Mouse (Mus musculus) lung, postnatal 36 days (tissue): ENCODE results near the gene Abcf1.
"Not testable (repeated sequence)": the region's sequence is repeated elsewhere in the genome, so short reads cannot be mapped to it uniquely, and the experiment has no call there.

ENCODE experiments used
- DNase-seq: peaks from one replicate; pipeline ENCODE4 v3.0.0; 2022; ENCODE audit warnings: mixed read lengths

The Abcf1 gene

GRCm38 (mm10) chr17:35969418-35970389, at the start of gene Abcf1:
Gene Abcf1, minus strand, starts transcription at chr17:35969761.
- DNase-seq = peak; percentile 99

- DNase-seq = peak; percentile 74
These were observed 49.4 kb upstream of the Abcf1 start for GRCm38 (mm10) chr17:36018979-36019378.

DNA sequence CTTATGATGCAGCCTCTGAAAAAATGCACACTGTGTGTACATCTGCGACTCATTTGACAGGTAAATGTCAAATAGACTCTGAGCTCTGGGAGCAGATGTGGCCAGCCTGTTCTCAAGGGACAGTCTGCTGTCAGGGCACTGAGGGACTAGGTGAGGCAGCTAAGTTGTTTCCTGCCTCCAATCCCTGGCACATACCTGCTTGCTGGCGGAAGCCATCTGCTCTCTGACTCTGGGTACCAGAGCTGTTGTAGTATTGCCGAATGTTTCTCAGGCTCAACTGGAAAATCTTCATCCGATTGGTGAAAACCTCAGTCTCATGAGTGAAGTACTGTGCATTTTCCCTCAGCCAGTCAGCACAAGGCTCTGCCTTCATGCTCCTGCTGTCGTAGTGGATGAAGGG, 47.5 kb upstream of the Abcf1 start:
- no peak for DNase-seq

- DNase-seq = no peak
These were observed 45.4 kb upstream of the Abcf1 start for GRCm38 (mm10) chr17:36014977-36015376.

DNA sequence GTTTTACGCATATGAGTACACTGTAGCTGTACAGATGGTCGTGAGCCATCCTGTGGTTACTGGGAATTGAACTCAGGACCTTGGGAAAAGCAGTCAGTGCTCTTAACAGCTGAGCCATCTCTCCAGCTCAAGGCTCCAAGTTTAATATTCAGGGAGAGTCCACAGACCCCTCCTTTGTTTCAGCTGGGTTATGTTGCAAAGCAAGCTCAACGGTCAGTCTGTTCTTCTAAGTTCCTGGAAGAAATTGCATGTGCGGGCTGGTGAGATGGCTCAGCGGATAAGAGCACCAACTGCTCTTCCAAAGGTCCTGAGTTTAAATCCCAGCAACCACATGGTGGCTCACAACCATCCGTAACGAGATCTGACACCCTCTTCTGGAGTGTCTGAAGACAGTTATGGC, 34.8 kb upstream of the Abcf1 start:
- DNase-seq = not testable (repeated sequence)

DNA sequence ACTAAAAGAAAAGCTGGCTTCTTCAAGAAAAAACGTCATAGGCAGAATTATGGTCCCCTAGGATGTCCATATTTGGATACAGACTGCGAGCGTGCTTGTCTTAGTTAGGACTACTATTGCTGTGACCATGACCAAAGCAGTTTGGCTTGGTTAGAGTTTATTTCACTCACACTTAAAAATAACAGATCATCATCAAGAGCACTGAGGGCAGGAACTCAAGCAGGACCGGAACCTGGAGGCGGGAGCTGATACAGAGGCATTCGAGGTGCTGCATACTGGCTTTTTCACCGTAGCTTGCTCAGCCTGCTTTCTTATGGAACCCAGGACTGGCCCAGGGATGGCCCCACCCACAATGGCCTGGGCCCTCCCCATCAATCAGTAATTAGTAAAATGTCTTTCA, 33.8 kb upstream of the Abcf1 start:
- no peak for DNase-seq

- no peak for DNase-seq
These were observed 32.4 kb upstream of the Abcf1 start for GRCm38 (mm10) chr17:36001966-36002365.

- no peak for DNase-seq
These were observed 31.7 kb upstream of the Abcf1 start for GRCm38 (mm10) chr17:36001121-36001897.

GRCm38 (mm10) chr17:36000349-36000748, 30.8 kb upstream of the Abcf1 start:
- DNase-seq = no peak

- peak; percentile 39 for DNase-seq
These were observed 29.8 kb upstream of the Abcf1 start for GRCm38 (mm10) chr17:35999356-35999755.

DNA sequence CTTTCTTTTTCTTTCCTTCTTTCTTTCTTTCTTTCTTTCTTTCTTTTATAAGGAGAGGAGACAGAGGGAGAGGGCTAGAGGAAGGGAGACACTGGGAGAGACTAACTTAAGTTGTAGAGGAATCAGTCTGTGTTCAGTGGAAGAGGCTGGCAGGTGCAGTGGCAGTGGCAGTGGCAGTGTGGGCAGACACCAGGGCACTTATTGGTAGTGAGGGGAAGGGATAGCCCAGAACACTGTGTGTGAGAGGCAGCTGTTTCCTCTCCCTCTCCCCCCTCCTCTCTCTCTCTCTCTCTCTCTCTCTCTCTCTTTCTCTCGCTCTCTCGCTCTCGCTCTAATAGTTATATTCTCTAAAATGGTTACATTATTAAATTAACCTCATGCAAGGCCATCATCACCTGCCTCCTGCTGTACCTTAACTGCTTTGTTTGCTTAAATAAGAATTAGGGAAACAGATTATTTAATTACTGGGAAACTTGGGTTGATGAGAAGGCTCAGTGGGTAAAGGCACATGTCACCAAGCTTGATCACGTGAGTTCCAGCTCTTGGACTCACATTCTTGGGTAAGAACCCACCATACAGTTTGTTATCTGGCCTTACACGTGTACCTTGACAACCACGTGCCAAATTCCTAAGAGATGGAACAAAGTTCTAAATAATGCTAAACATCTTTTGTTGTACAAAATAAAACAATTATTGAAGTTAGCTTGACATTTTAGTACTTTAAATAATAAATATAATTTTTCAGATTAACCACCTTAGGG, 29.2 kb upstream of the Abcf1 start:
- DNase-seq = no peak

- peak; percentile 76 for DNase-seq
These were observed 28.4 kb upstream of the Abcf1 start for GRCm38 (mm10) chr17:35997713-35998510.

DNA sequence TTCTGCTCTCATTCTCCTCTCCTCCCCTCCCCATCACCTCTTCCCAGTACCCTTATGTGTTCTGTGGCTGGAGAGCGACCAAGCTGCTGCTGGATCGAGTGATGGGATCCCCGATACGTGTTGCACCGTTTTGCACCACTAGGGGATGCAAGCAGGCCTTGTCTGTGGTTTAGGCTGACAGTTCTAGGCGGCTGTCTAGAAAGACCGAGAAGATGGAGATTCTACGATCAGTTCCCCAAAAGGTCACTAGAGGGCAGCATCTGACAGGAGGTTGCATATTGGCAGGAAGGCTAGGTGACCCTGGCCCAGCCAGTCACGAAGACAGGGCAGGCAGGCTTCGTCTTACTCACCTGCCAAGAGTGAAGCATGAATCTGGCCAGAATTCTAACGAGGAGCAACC, 27.4 kb upstream of the Abcf1 start:
- DNase-seq = peak; percentile 99

DNA sequence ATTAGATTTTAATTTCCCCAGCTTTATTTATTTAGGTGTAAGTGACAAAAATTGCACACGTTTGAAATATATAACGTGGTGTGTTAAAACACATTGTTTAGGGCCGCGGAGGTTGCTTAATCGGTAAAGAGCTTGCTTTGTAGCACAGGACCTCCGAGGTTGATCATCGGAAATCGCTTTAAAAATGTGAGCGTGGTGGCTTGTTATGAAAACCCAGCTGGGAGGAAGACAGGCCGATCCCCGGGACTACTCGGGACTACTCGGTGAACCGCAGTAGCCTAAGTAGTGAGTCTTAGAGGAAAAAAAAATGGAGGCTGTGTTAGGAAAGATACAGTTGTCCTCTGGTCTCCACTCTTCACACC, 25.3 kb upstream of the Abcf1 start:
- DNase-seq = no peak

DNA sequence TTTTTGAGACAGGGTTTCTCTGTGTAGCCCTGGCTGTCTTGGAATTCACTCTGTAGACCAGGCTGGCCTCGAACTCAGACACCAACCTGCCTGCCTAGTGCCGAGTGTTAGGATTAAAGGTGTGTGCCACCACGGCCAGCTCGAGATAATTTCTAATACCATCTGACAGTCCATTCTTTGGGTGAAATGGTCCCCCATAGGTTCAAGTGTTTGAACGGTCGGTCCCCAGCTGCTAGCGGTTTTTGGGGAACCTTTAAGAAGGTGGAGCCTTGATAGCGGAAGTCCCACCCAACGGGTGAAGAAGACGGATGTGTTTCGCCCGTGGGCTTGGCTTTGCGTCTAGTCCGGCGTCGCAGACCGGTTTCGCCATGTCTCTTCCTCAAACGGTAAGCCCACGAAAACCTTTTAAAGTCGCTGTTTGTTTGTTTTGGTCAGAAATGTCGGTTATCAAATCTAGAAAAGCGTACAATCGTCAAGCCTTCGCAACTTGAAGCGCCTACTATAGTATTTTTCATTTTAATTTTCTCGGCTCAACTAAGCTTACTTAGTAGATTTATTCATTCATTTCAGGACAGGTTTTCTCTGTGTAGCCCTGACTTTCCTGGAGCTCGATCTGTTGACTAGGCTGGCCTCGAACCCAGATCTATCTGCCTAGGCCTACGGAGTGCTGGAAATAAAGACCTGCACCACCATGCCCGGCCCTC, 24.8 kb upstream of the Abcf1 start:
- DNase-seq = peak; percentile 93

DNA sequence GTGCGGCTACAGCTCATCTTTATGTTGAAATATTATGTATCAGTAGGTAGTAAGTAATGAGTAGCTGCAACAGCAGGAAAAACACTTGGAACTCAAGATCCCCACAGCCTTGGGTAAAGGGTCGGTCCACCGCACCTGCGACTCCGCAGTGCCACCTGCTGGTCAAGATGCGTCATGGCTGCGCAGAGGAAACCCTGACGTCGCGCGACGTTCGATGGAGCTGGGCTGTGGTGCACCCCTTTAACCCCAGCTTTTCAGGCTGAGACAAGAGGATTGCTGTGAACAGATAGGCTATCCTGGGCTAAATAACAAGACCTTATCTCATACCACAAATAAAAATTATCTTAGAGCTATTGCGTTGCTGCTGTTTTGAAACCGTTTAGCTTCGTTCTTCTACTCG, 24.1 kb upstream of the Abcf1 start:
- peak; percentile 85 for DNase-seq

DNA sequence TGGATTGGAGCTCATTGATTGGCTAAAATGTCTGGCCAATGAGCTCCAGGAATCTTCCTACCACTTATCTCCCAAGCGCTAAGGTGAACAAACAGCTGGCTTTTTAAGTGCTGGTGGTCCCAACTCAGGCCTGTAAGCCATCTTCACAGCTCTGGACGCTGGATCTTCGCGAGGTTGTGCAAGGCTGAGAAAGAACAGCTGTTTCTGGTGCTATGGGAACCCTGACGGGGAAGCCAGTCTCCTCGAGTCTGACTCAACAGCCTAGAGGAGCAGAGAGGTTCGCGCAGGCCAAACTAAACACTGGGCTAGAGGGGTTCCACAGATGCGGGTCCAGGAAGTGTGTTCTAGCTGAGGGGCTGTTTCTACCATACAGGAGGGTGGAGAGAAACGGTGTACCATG, 22.2 kb upstream of the Abcf1 start:
- DNase-seq = peak; percentile 22

- no peak for DNase-seq
These were observed 12.2 kb upstream of the Abcf1 start for GRCm38 (mm10) chr17:35981776-35982175.

GRCm38 (mm10) chr17:35980363-35980754, 10.8 kb upstream of the Abcf1 start:
- peak; percentile 51 for DNase-seq

DNA sequence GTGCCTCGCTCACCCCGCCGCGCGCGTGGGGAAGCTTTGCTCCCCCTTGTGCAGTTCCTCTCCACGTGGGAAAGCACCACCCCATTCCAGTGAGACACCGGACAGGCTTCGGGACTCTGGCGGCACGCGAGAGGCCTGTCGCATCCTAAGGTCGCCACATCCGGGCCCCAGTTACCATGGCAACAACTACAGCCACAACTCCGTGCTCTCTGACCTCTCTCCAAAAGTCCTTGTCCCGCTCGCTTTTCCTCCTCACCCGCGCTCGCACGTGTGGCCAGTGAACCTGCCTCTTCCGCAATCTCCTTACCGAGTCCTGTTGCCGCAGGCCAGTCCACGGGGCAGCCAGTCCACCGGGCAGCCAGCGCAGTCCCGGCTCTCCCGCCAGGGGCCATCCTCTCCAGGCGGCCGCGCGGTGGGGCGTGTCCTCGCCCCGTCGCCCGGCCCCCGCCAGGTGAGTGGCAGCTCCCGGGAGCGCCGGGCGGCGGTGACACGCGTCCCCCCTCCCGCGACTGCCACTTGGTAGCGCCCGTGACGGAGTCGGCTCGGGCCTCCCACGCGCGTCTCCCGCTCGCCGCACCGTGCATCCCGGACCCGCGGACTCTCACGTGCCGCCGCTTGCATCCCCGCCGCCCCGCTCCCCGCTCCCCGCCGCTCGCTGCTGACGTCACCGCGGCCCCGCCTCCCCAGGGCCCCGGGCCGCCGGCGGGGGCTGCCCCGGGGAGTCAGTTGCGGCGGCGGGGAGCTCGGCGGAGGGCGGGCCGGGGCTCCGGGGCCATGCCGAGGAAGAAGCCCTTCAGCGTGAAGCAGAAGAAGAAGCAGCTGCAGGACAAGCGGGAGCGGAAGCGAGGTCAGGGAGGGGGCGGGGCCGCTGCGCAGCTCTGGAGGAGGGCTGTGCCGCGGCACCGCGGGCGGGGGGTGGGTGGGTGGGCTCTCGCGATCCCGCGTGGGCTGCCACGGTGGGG, 10.1 kb upstream of the Abcf1 start, which contains the start of the genes Gnl1 and Prr3:
Gnl1 (plus strand) TSS at position 451 of the 962 bp plus-strand sequence.
Prr3 (minus strand) TSS at position 836 of the 962 bp plus-strand sequence.
- DNase-seq = peak; percentile 94
